Mouse (Mus musculus): Measurements from ENCODE around the gene Xylt2.
"Not testable (repeated sequence)": the region's sequence is repeated elsewhere in the genome, so short reads cannot be mapped to it uniquely, and the experiment has no call there.

Gene Xylt2

DNA sequence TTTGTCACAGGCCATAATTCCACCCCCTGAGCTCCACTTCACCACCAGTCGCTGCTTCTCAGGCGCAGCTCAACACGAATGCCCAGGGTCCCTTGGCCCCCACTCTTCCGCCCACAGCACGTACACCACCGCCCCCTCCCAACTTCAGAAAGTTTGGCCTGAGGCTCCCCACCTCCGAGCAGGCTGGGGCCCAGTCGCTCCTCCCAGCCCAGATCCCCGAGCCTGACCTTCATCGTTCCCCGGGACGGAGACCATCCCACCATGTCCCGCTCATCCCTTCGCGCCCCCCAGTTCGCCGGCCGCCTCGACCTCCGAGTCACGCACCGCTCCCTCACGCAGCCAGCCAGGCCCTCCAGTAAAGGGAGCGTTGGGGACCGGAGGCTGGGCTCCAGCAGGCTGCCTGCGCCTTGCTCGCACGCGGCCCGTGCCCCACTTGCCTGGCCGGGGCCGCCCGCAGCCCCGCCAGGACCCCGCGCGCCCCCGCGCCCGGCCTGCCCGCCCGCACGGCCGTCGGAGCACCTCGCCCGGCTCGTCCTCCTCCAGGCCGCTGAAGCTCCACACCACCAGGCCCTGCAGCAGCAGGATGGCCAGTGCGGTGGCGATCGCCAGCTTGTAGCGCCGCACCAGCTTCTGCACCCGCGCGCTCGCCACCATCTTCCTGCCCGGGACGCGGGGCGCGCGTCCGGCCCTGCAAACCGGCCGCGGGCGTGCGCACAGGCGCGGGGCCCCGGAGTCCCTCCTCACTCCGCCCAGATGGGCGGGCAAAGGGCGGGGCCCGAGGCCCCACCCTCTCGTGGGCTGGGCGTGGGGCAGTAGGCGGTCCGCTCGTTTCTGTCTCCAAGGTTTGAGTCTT is at the start of gene Xylt2:
TSS of gene Xylt2 (minus strand) at position 762 of the 853 bp plus-strand sequence.
- peak; percentile 69 for DNase-seq (ENCODE audit: low spot score)

DNA sequence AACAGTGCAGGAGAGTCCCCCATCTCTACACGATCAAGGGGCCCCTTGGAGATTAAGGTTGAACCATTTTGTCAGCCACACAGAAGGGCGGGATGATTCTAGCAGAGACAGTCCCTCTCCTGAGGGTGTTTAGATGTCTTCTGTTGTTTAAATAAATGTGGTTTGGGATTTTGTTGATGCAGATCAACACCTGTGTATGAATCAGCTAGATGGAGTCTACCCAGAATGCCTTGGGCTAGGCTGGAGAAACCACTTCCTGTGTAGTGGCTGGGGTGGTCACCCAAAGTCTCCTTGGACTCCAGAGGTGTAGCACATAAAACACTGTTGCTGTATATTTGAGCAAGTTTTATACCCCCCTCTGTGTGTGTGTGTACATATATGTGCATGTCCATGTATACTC is 41.9 kb upstream of the Xylt2 start:
- DNase-seq (ENCODE audit: low spot score) = no peak

DNA sequence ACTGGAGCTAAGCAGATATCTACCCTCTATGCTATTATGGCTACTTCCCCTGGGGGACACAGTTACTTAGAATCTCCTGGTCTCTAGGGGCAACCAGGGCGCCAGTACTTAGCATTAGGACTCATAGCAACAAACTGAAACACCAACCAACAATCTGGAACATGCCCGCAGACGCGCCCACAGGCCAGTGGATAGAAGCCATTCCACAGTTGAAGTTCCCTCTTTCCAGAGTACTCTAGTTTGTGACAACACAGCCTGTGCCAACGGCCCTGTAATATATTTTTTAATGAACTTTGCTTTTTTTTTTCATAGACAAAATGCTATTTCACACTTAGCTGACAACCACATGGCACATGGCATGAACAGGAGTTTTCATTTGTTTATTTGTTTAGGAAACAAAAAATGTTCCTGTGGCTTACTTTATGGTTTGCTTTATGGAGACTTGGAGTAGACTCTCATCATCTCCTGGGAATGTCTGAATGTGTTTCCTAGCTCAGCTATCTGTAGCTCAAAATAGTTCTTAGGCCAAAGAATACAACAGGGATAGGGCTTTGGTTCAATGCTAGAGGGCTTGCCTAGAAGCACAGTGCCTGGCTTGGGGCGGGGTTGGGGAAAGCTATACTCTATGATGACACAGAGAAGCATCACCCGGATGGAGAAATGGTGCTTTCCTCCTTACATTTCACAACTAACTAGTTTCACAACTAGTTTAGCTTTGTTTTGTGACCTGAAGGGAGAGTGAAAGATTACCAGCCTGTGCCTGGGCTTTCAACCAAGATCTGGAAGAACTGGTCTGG is 41.0 kb upstream of the Xylt2 start:
- DNase-seq (ENCODE audit: low spot score) = no peak

DNA sequence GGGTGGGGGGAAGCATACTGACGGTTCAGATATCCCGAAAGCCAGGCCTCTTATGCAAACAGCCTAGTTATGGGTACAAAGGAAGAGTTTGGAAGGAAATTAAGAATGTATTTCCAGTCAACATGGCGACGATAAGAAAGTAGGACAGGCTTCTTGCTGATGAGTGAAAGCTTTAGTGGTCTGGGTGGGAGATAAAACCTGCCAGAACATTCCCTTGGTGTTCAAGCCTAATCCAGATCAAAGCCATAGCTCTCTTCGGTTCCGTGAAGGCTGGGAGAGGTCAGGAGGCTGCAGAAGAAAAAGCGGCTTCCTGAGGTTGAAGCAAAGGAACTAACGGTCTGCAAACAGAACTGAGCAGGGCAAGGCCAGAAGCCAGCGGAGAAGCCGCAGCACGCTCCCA is 39.9 kb upstream of the Xylt2 start:
- no peak for DNase-seq (ENCODE audit: low spot score)

DNA sequence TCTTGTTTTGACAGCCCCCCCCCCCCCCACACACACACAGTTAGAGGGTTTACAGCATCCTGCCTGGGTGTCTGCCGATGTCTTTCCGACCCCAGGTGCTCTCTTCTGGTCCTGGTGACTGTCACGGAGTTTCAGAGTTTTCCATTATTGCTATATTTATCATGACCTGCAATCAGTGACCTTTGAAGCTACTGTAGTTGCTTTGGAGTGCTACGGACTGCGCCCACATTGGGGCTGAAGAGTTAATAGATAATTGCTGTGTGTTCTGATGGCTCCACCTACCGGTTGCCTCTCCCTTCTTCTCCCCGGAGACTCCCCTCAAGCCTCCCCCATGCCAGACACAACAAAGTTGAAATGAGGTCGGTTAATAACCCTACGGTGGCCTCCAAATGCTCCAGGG is 39.4 kb upstream of the Xylt2 start:
- DNase-seq (ENCODE audit: low spot score) = no peak

DNA sequence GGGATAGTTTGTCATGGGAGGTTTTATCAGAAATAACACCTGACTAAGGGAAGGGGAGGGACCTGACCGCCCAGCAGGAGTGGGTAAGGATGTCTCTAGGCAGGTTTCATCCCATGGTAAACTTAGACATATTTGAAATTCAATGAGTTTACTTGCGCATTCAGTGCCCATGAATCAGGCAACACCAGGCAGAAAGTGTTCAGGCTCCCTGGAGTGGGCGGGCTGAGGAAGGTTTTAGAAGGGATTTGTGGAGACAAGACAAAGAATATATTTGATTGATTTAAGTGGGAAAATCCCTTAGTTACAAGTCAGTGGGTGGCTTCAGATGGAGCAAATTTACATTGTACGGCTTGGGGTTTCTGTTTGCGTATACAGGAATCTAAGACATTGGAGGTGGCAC is 38.3 kb upstream of the Xylt2 start:
- no peak for DNase-seq (ENCODE audit: low spot score)

DNA sequence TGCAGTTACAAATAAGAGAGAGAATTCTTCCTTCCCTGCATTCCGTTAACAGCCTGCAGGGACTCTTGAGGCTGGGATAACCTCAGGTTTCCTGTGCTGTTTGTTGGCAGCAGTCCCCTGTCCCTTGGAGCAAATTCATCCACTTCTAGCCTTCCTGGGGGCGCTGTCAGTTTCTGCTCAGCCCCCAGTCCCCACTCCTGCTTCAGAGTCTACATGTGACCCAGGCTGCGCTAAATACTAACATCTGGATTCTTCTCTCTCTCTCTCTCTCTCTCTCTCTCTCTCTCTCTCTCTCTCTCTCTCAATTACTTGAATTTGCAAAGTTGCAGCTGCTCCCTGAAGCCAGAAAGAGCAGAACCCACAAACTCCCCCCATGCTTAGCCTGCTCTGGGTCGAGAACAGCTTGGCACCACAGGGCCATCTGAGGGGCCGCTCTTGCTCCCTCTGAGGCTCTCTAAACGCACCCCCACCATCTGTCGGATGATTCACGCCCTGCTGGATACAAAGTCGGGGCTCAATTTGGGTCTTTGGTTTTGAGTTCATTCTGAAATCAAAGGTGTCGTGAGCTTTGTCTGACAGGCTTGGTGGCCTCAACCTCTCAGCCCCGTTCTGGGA is 36.0 kb upstream of the Xylt2 start:
- DNase-seq (ENCODE audit: low spot score) = no peak

DNA sequence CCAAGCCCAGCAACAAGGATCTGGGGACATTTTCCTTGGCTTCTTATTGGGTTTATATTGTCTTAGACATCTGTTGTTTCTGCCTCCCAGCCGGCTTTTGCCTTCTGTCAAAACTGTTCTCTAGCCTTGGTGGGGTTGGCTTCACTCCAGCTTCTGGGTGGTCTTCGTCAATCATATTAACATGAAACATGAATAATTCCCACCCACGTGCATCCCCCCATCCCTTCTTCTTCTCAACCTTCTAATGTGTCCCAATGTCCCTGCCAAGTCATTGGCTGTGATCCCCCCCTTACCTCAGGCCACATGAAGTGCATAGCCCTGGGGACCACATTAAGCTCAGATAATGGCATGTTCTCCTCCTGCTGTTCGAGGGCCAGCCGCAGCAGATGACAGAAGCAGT is 27.2 kb upstream of the Xylt2 start, which contains the start of gene Gm11541:
TSS of gene Gm11541 (minus strand) at position 28 of the 400 bp plus-strand sequence.
- no peak for DNase-seq (ENCODE audit: low spot score)

DNA sequence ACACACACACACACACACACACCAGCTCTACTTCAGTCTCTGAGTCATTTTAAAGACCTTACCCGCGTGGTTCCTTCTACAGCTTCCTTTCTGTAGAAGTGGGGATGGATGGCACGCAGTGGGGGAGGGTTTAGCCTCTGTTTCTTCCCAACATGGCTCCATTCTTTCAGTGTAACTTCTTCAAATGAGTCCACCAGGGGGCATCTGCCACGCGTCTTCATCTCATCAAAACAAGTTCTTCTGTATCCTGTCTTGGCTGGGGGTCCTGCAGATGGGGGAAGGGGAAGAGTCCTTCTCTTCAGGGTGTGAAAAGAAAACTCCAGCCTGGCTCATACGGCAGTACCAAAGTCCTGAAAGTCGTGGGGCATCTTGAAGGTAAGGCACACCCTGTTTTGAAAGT is 26.7 kb upstream of the Xylt2 start:
- no peak for DNase-seq (ENCODE audit: low spot score)

DNA sequence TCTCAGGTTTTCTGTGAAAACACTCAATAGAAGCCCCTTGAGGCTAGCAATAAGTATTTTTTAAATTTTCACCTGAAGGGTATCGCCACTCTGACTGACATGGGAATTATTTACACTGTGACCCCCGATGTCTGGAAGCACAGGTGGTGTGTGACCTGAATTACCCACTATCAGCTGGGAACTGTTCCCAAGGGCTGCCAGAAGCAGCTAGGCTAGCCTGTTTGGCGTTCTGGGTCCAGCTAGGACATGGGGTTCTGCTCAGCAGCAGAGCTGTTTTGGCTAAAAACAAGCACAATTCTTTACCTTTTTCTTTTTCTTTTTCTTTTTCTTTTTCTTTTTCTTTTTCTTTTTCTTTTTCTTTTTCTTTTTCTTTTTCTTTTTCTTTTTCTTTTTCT is 24.9 kb upstream of the Xylt2 start:
- no peak for DNase-seq (ENCODE audit: low spot score)

DNA sequence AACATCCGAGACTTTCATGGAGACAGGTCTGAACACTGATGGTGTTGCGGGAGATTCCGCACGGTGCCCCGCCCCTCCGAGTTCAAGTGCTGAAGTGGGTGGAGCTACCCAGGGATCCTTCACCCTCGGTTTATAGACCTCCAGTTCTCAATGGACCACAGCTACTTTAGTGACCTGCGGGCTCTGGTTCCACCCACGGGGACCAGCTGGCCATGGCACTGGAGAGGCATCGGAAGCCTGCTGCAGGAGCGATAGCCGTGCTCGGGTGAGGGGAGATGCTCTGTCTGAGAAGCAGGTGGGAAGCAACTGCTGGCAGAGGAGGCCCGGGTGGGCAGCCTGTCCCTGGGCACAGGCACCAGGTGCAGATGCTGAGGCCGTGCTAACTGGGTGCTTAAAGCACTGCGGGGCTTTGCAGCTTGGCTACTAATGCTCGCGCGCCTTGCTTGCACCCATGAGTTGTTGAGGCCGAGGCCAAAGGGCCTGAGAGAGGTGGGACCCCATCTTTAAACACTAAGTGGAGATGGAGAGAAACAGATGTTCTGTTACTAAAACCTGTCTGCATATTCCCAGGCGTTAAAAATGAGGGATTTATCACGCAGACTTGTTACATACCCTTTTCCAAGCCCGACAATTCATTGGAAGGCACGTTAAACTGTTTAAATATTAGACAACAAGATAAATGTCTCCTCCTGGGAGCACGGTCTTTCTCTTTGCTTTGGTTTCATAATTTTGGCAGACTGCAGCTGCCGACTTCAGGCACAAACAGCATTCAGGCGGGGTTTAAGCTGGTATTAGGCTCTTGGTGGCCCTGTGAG is 24.3 kb upstream of the Xylt2 start:
- DNase-seq (ENCODE audit: low spot score) = no peak

DNA sequence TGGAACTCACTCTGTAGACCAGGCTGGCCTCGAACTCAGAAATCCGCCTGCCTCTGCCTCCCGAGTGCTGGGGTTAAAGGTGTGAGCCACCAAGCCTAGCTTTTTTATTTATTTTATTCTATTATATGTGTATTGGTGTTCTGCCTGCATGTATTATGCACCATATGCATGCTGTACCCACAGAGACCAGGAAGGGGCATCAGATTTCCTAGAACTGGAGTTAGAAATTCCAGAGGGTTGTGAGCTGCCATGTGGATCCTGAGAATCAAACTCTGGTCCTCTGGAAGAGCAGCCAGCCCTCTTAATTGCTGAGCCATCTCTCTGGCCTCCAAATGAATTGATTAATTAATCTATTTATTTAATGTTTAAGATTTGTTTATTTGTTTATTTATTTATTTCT is 22.1 kb upstream of the Xylt2 start:
- no peak for DNase-seq (ENCODE audit: low spot score)

DNA sequence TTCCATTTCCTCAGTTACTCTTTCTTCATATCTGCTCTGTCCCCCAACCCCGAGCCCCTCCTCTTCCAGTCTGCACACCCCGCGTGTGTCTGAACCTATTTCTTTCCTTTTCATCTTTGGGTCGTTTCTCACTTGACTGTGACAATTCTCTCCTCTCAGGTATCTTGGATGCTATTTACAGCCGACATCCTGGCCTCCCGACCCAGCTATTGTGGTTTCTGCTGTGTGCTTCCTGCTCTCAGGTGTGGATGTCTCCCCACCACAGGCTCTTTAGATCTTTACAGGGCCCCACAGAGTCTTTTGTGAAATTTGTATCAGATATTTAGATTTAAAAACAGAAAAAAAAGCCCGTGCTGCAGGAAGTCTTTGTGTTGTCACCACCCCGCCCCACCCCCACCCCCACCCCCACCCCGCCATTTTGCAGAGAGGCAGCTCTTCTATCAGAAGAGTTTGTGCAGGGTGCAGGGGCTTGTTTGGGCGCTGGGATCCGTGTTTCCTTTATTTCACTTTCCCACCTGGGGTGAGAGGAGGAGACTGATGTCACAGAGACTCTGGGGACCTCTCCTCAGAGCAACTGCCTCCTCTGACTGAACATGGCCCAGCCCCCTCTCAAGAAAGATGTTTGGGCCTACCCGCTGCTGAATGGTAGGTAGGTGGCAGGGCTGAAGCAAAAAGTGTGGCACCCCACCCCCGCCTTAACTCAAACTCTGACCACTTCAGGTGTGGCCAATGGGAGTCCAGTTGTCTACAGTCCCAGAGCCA is 20.6 kb upstream of the Xylt2 start:
- DNase-seq (ENCODE audit: low spot score) = no peak

DNA sequence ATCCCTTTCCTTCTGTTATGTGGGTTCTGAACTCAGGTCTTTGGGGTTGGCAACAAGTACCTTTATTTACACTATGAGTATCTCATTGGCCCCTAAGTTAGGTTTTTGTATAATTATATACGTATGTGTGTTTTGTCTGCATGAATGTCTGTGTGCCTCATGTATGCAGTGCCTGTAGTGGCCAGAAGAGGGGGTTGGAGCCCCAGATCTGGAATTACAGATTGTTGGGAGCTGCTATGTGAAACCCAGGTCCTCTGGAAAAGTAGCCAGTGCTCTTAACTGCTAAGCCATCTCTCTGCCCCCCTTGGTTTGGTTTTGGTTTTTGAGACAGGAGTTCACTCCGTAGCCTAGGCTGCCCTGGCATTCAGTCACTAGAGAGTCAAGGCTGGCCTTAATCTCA is 19.8 kb upstream of the Xylt2 start:
- no peak for DNase-seq (ENCODE audit: low spot score)

DNA sequence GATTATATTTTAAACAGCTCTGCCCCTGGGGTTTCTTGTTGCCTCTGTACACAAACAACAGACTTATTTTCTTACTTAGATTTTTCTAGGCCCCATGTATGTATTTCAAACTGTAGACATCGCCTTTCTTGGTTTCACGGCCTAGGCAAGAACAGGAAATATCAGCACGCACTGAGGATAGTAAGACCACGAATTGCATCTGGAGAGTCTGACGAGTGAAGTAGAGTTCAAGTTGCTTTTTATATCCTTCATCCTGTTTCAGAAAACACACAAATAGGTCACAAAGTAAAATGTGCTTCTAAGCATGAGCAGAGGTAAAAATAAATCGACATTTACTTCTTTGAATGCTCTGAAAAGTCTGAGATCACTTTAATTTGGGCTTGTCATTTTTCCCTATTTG is 18.2 kb upstream of the Xylt2 start:
- no peak for DNase-seq (ENCODE audit: low spot score)

DNA sequence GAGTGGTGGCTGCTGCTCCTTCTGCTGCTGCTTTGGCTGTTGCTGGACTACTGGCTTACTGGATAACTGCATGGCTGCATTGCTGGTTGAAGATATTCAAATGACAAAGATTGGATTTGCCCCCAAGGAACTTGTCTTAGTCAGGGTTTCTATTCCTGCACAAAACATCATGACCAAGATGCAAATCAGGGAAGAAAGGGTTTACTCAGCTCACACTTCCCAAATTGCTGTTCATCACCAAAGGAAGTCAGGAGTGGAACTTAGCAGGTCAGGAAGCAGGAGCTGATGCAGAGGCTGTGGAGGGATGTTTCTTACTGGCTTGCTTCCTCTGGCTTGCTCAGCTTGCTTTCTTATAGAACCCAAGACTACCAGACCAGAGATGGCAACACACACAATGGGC is 15.2 kb upstream of the Xylt2 start:
- not testable (repeated sequence) for DNase-seq (ENCODE audit: low spot score)

DNA sequence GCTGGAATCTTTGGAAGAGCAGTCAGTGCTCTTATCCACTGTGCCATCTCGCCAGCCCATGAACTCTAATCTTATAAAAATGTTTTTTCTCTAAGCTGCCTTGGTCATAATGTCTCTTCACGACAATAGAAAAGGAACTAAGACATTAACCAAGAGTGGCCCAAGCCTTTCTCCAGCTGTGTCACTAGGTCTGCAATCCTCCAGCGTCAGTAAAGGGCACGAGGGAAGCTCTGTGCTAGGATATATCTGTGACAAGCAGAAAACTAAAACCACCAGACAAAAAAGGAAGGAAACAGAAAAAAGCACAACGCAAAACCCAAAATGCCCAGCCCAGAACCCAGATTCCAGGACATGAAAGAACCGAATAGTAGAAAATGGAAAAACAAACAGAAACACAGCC is 9.9 kb upstream of the Xylt2 start:
- DNase-seq (ENCODE audit: low spot score) = no peak

DNA sequence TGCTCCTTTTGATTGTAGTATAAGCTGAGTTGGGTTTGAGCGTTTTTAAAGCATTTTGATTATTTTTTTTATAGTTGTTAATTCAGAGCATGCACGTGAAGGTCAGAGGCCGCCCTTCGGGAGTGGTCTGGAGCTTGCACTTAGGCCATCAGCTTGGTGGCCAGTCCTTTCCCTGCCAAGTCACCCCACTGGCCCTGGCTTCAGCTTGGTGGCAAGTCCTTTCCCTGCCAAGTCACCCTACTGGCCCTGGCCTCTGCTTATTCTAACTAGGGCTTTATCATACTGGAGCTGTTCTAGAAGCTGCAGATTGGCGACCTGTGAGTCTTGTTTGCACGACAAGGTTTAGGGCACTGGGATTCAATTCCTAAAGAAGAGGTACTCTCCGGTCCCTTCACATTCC is 5.1 kb upstream of the Xylt2 start:
- DNase-seq (ENCODE audit: low spot score) = no peak

DNA sequence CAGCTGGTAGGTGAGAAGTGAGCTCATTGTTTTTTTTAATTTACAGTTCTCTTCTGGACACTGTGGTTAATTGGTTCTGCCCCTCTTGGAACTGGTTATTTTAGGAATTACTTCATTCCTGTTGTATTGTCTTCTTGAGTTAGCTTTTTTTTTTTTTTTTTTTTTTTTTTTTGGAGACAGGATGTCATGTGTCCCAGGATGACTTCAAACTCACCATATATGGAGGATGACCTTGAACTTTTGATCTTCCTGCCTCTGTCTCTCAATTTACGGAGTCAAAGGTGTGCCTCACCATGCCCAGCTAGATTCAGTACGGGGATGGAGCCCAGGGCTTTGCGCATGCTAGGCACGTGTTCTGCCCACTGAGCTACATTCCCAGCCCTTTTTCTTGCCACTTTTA is 4.3 kb upstream of the Xylt2 start:
- DNase-seq (ENCODE audit: low spot score) = no peak

DNA sequence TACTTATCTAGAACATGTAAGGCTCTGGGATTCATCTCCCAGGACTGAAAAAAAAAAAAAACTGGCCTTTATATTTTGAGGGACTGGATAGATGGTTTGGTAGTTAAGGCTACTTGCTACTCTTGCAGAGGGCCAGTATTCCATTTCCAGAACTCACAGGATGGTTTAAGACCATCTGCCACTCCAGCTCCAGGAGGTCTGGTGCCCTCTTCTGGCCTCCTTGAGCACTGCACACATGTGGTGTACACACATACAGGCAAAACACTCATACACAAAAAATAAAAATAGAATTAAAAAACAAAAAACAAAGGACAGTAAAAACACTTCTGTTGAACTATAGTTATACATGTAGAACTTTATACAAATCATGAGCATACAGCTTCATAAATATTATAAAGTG is 3.3 kb upstream of the Xylt2 start:
- DNase-seq (ENCODE audit: low spot score) = no peak

DNA sequence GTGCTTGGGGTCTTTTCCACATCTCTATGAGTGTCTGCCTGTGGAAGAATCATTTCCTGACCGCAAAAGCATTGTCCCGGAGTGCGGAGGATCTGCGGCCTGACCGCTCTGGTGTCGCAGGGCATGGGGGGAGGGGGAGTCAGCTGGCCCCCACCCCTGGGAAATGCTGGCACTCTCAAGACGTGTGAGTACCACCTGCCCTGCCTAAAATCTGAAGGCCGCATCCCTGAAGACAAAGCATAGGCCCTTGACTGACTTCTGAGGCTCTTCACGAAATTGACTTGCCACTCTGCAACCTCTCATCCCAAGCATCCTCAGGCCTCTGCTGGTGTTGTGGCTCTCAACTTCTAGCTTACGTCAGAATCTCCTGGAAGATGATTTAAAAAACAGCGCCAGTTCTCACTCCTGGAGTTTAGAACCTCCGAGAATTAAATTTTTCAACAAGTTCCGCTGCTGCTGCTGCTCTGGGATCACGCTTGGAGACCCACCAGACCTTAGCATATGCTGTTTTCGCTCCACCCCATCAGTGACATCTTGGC is 361 bp upstream of the Xylt2 start:
- no peak for DNase-seq (ENCODE audit: low spot score)
